Mouse (Mus musculus): ENCODE measurements around the gene Aqp9.
"Not testable (repeated sequence)": the region's sequence is repeated elsewhere in the genome, so short reads cannot be mapped to it uniquely, and the experiment has no call there.

The Aqp9 gene

GRCm38 (mm10) chr9:71137267-71137945, 31.1 kb downstream of the Aqp9 start:
- no peak for DNase-seq

DNA sequence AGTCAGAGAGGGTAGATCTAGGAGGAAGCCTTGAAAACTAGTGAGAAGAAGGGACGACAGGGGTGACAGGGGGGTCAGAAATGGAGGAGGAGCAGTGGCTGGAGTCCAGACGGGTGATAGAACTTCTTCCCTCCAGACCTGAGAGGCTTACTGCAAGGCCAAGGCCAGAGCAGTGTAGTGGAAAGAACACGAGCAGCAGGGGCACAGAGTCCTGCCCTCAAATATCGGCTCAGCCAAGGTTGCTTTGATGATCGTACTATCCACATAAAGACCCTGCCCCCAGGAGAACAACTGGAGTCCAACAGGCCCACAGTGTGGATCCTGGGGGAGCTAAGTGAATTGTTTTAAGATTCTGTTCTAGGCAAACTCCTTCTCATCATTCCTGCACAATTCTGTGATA, 33.4 kb downstream of the Aqp9 start:
- DNase-seq: no peak

GRCm38 (mm10) chr9:71133190-71133589, 35.3 kb downstream of the Aqp9 start:
- DNase-seq: no peak

GRCm38 (mm10) chr9:71131822-71132221, 36.7 kb downstream of the Aqp9 start:
- DNase-seq: no peak

- DNase-seq: peak; percentile 64
Observed at GRCm38 (mm10) chr9:71128911-71129310, 39.6 kb downstream of the Aqp9 start.

DNA sequence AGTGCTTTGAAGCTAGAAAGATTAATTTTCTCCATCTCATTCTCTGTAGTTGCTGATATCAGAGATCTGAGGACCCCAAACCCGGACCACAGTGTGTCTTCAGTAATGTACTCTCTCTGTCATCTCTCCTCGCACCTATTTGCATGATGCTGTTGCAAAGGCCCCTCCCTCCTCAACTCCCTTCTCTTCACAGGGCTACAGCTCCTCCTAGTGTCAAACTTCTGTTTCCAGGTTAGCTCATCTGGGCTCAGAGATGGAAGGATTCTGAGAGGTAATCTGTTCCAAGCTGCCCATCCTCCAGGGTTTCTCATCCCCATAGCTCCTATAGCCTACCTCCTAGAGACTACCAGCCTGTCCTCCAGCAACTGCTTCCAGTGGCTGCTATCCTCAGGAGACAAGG, 42.3 kb downstream of the Aqp9 start:
- peak; percentile 45 for DNase-seq

DNA sequence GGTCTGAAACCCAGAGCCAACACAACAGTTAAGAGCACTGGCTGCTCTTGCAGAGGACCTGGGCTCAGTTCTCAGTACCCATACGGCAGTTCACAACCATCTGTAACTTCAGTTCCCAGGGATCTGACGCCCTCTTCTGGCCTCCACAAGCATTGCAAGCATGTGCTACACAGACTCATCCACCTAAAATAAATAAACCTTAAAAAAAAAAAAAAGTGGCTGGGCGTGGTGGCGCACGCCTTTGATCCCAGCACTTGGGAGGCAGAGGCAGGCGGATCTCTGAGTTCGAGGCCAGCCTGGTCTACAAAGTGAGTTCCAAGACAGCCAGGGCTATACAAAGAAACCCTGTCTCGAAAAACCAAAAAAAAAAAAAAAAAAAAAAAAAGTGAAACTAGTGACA, 45.4 kb downstream of the Aqp9 start:
- not testable (repeated sequence) for DNase-seq

GRCm38 (mm10) chr9:71120924-71121323, 47.6 kb downstream of the Aqp9 start:
- no peak for DNase-seq

DNA sequence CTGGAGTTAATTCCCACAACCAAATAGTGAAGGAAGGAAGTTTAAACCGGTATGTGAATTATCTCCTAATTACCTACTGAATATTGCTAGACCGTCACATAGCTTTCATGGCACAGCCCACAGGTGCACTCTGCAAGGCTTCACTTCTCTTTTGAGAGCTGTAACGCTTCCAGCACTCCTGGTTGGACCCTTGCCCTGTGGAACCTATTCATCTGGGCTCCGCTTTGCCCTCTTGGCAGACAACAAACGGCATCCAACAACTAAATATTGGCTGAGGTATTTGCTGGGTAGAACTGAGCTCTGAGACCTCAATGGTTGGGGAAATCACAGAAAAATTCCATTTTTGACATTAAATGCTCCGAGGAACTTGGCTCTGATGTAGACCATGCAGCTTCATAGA, 55.3 kb downstream of the Aqp9 start:
- DNase-seq: no peak

DNA sequence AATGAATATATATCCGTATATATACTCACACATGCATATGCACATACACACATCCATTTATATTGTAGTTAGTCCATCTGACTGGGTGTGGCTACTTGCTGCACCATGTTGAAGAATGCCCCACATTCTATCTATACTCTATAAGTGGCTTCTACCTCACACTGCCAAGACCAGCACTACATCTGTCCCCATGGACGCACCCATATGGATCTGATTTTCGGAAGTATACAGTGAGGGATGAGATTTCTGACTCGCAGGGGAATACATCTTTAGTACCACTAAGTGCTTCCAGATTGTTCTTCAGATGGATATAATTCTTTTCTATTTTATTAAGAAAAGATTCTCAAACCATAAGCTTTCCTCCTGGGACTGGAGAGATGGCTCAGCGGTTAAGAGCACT, 65.0 kb downstream of the Aqp9 start:
- no peak for DNase-seq

DNA sequence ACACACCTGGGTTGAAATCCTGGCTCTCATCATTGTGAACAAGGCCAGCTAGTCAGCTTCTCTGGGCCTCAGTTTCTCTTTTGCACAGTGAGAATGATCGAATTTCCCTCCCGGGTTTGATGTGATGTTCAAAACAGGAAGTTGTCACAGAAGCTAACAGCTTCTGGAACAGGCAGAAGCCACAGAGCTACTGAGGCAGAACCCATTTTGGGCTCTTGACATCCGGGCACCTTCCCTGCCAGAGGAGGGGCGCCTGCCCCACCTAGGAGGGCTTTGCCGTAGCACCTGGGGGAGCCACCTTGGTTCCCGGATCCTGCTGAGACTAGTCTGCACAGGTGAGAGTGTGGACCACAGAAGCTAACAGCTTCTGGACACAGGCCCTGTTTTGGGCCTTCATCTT, 74.4 kb downstream of the Aqp9 start:
- DNase-seq: no peak

DNA sequence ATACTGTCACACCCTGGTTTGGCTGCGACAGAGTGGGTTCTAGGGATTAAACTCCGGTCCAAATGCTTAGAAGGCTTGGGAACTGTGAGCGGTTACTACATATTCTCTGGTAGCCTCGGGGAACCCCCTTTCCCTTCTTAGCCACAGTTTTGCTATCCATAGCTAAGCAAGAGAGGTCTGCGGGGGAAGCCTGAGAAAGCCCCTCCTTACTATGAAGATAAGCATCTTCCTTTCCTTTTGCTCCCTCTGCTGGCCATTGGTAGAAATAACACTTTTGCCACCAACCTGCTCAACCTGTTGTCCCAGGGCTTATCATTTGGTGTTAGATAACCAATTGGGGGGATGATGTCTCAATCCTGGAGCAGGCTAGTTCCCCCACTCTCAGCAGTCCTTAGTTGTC, 76.4 kb downstream of the Aqp9 start:
- DNase-seq: peak; percentile 49

- DNase-seq: no peak
Observed at GRCm38 (mm10) chr9:71079201-71079600, 89.3 kb downstream of the Aqp9 start.

- DNase-seq: no peak
Observed at GRCm38 (mm10) chr9:71077251-71077825, 91.1 kb downstream of the Aqp9 start.

DNA sequence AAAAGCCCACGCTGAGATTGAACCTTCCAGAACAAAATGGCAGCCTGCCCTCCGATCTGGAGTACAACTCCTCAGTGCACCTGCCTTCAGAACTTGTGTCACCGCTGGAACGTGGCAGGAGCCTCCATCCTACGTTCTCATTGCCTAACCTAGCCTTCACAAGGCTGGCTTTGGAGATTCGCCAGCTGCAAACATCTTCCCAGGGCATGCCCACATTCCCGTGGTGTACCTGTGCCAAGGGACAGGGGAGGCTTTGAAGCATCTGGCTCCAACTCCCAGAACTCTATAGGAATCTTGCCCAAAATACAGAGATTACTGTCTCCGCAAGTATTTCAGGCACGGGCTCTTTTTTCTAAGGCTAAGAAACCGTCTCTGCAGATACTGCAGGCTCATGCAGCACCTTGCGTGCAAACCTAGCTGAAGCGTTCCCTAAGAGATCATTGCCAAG, 92.3 kb downstream of the Aqp9 start:
- DNase-seq: no peak

- DNase-seq: peak; percentile 69
Observed at GRCm38 (mm10) chr9:71073831-71074230, 94.7 kb downstream of the Aqp9 start.

- DNase-seq: no peak
Observed at GRCm38 (mm10) chr9:71073076-71073475, 95.4 kb downstream of the Aqp9 start.

GRCm38 (mm10) chr9:71072502-71072901, 96.0 kb downstream of the Aqp9 start:
- DNase-seq: no peak

DNA sequence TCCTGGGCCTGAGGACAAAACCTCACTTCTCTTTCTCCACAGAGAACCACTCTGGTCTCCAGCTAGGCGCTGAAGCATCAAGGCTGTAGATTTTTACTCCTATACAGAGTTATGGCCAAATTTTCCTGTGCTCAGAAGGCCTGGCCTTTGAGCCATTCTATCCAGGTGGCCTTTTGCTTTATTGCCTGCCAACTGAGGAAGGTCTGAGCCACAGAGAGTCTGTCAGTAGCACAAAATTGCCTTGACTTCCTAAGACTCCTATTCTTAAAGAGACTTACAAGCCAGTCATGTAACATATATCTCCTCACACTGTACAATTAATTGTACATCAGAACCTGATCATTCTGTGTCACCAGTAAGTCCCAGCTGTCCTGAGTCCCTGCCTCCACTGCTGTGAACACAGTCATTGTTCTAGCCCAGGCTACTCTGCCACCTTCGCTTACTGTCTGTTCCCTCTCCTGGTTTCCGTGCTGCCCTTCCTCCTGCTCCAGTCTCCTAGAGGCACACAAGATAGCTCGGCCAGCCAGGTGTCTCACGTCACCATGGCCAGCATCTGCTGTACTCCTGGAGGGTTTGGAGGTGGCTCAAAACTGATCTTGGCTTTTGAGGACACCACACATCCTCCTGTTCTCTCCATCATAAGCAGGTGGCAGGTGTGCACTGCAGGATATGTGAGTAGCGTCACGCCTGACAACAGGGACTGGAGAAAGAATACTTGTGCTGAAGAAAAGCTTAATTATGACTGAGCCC, 96.7 kb downstream of the Aqp9 start:
- DNase-seq: no peak

DNA sequence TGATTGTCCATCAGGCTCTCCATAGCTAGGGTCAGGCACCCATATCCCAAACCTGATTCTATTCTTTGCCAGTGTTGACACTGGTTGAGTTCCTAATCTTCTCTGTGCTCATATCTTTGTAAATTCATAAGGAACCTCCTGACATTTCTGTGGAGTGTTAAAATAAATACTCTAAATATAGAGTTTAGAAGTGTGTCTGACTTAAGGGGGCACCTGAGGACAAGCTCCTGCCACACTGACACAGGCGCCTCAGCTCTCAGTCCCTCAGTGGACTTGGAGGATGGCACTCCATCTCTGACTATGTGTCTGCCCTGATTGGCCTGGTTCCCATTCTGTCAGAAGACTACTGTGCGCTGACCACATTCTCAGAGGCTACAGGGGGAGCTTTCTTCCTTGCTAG, 97.9 kb downstream of the Aqp9 start:
- no peak for DNase-seq

DNA sequence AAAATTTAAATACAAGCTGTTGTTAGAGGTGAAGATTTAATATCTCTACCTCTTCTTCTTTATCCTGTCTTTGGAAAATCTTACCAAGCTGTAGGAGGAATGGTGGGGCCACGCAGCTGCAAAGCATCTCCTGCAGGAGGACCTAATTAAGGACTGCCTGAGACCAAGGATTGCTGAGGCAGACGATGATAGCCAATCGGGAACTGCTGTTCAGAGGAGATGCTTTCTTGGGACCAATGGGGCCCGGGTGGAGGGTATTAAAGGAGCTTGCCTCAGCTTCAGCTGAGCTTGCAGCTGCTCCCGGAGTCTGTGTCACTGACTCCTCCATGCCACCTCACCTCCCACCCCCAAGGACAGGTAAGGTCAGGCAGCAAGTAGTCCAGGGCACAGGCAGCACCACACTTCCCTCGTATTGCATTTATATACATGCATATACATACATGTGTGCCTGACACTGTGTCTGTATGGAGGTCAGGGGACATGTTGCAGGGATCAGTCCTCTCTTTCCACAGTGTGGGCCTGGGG, 99.6 kb downstream of the Aqp9 start:
- no peak for DNase-seq

DNA sequence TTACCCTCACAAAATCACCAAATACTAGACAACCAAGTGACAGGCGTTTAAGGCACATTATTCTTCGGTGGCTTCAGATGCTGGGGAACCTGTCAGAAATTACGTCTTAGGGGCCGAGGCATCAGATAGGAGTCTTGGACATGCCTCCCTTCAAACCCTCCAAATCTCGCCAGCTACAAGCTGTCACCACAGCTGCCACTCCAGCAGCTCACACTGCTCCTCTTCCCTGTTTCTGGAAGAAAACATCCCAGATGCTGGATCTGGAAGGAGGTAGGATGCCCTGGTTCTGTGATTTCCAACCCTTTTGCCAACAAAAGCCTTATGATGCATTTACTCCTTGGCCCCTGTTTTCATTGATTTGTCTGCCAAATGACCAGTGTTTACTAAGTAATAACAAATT, 101.3 kb downstream of the Aqp9 start:
- DNase-seq: no peak

DNA sequence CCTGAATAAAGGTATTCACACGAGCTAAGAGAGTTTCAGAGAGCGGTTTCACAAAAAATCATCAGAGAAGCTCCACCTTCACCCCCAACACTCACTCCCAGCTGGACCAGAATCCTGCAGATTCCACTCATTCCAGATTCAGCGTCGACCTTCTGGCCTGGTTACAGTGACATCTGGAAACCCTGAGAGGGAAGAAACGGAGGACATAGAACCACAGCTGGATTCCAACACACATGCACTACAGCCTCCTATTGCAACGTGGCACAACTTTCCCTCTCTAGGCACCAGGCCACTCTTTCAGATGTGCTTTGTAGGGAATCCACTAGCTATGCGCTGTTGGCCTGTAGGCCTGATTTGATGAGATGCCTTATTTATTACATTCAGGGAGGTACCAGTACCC, 102.0 kb downstream of the Aqp9 start:
- no peak for DNase-seq

DNA sequence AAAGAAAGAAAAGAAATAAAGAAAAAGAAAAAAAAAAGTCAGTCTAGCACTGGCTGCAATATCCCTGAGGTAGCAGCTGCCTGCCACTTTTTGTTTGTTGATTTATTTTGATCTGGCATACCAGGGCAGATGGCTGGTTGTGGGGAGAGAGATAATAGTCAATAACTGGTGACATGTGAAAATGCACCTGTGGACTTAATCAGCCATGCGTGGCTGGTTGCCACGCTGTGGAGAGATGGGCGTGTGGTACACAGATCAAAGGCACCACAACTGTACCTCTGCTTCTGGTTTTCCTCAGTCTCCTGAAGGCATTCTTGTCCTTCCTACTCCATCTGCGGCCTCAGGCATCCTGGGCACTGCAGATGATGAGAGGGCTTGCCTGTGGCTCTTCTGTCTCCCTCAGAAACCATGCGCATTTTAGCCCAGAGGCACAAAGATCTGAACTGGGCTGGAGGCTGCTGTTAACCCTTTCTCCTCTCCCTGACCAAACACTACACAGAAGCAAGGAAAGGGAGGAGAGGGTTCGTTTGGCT, 103.1 kb downstream of the Aqp9 start:
- DNase-seq: no peak
